Comparison of ENCODE assay signal across 25 mouse cellular contexts in the genomic region with DNA sequence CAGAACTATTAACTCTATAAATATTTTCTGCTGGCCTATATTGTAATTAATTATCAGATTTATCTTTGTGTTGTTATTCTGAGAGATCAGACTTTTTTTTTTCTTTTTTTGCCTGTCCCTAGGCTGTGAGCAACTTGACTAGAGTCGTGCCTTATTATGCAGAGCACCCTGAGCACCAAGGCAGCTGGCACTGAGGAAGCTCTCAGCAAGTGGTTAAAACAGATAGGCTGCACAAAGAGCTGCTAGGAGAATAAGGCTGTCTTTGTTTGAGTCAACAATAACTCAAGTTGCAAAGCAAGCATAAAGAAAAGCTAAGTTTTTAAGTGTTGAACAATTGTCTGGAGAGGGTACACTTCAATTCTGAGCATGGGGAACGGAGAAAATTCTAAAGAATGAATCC. TPM values are rescaled to one million over a fixed set of nuclear protein-coding genes. Genes with fewer than 3 reads are reported as not detected.
"Had no signal": no experiment of that assay in that cellular context is flagged by ENCODE, and none has a peak within 500 bp of the region (broad histone marks: within the 10 kb centered on the region; RNA-seq: fewer than 3 reads in every experiment).

No protein-coding gene starts in this region.

- H3K27me3 ChIP-seq: limb, embryonic 15.5 days; liver, embryonic 12.5 days; midbrain, embryonic 13.5 days; midbrain, embryonic 15.5 days; neural tube, embryonic 13.5 days; neural tube, embryonic 15.5 days had no signal

- DNase-seq: lung, postnatal 14 days; lung, postnatal 4 days; retina, postnatal 1 day; right cerebral cortex, adult 18-20 months; right cerebral cortex, postnatal 25 days; right cerebral cortex, postnatal 4 days; spleen, adult 18-20 months; thymus, adult 18-20 months; thymus, postnatal 14 days; thymus, postnatal 36 days had no signal

- H3K4me2 ChIP-seq: limb, embryonic 15.5 days; liver, embryonic 12.5 days; midbrain, embryonic 13.5 days; midbrain, embryonic 15.5 days; neural tube, embryonic 13.5 days; neural tube, embryonic 15.5 days had no signal

- H3K4me3 ChIP-seq: limb, embryonic 15.5 days; liver, embryonic 12.5 days; midbrain, embryonic 10.5 days; midbrain, embryonic 13.5 days; midbrain, embryonic 15.5 days; myocyte; neural tube, embryonic 13.5 days; neural tube, embryonic 15.5 days had no signal

- H3K36me3 ChIP-seq: limb, embryonic 15.5 days; liver, embryonic 12.5 days; midbrain, embryonic 10.5 days; midbrain, embryonic 13.5 days; midbrain, embryonic 15.5 days; neural tube, embryonic 13.5 days; neural tube, embryonic 15.5 days had no signal

- H3K4me1 ChIP-seq: limb, embryonic 15.5 days; liver, embryonic 12.5 days; midbrain, embryonic 10.5 days; midbrain, embryonic 13.5 days; midbrain, embryonic 15.5 days; neural tube, embryonic 13.5 days; neural tube, embryonic 15.5 days had no signal

- H3K9me3 ChIP-seq: limb, embryonic 15.5 days; liver, embryonic 12.5 days; midbrain, embryonic 10.5 days; midbrain, embryonic 13.5 days; midbrain, embryonic 15.5 days; neural tube, embryonic 13.5 days; neural tube, embryonic 15.5 days had no signal

- H3K9ac ChIP-seq: limb, embryonic 15.5 days; liver, embryonic 12.5 days; liver, embryonic 14.5 days; midbrain, embryonic 13.5 days; midbrain, embryonic 15.5 days; neural tube, embryonic 13.5 days; neural tube, embryonic 15.5 days had no signal

- ATAC-seq: liver, embryonic 12.5 days; lung, postnatal 0 days; midbrain, embryonic 13.5 days; midbrain, embryonic 15.5 days had no signal

- H3K27ac ChIP-seq: limb, embryonic 15.5 days; liver, embryonic 12.5 days; liver, embryonic 14.5 days; midbrain, embryonic 10.5 days; midbrain, embryonic 13.5 days; midbrain, embryonic 15.5 days; neural tube, embryonic 13.5 days; neural tube, embryonic 15.5 days had no signal

RNA-seq across cellular contexts. Expression of gene Tmem207, which starts 35.2 kb away (rescaled TPM):
- polyA plus RNA-seq: limb, embryonic 15.5 days; liver, embryonic 12.5 days; liver, embryonic 14.5 days; liver, embryonic 16.5 days; lung, postnatal 0 days; midbrain, embryonic 10.5 days; myocyte; small intestine, adult 2 months; stomach, embryonic 14.5 days; stomach, embryonic 16.5 days; thymus, postnatal 0 days had no signal
